In the genomic region with DNA sequence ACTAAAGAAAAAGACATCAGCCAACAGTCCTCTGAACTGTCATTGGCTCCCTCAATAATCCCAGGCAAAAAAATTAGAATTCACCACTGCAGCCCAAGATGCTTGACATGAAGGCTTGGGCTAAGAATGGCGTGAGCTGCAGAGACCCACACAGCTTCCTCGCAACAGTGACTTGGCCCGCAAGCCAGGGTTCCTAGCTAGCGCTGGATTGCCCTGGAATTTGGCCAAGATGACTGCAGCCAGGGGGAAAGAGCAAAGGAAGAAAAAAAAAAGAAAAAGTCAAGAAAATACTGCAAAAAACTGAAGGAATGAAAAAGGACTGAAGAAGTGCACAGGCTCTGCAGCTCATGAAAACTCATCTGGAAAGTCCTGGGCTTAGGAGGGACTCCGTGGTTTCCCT, we compare ENCODE assay signal across 14 mouse cellular contexts. TPM values are rescaled to one million over a fixed set of nuclear protein-coding genes. Genes with fewer than 3 reads are reported as not detected.
DNase-seq lines count a peak whose midpoint lies in the region; ATAC-seq lines count a peak whose summit lies in the region.
"Had no signal": no experiment of that assay in that cellular context is flagged by ENCODE, and none has a peak within 500 bp of the region (broad histone marks: within the 10 kb centered on the region; RNA-seq: fewer than 3 reads in every experiment).

No protein-coding gene starts in this region.

- intact Hi-C loops in heart, postnatal 10 days (cut with DNase I): no loop called here

- no peak overlapping the region for H3K4me2 ChIP-seq in heart, embryonic 12.5 days
- H3K4me2 ChIP-seq: intestine, embryonic 15.5 days; stomach, embryonic 15.5 days had no signal

- peaks cover 41% of the 10 kb centered on the region for H3K4me1 ChIP-seq in heart, embryonic 12.5 days (replicated peaks)

- H3K36me3 ChIP-seq in heart, embryonic 12.5 days: no peaks in the 10 kb centered on the region
- H3K36me3 ChIP-seq: intestine, embryonic 15.5 days; stomach, embryonic 15.5 days had no signal

- no peak overlapping the region for H3K27ac ChIP-seq in heart, embryonic 12.5 days (ENCODE audit: poor library complexity, severe bottlenecking)
- H3K27ac ChIP-seq: intestine, embryonic 15.5 days; macrophage; stomach, embryonic 15.5 days had no signal

- H3K9me3 ChIP-seq in heart, embryonic 12.5 days (replicated peaks): 0 out of 2 replicates have a peak, but pooled peaks cover 4% of the 10 kb centered on the region
- H3K9me3 ChIP-seq: intestine, embryonic 15.5 days; stomach, embryonic 15.5 days had no signal

- H3K27me3 ChIP-seq in heart, embryonic 12.5 days (replicated peaks): peaks cover 5% of the 10 kb centered on the region; the same call in 1 of the 2 replicates
- H3K27me3 ChIP-seq: intestine, embryonic 15.5 days; stomach, embryonic 15.5 days had no signal

- H3K4me3 ChIP-seq in heart, embryonic 12.5 days: no peak overlapping the region
- H3K4me3 ChIP-seq: intestine, embryonic 15.5 days; stomach, embryonic 15.5 days had no signal

- no peak overlapping the region for H3K9ac ChIP-seq in heart, embryonic 12.5 days
- H3K9ac ChIP-seq: intestine, embryonic 15.5 days; stomach, embryonic 15.5 days had no signal

- DNase-seq in heart, postnatal 10 days: peak; percentile 61 to 65
- DNase-seq in testis, postnatal 10 days (ENCODE audit: low spot score): peak; percentile 50
- DNase-seq in testis, postnatal 14 days (ENCODE audit: low spot score): no peak
- DNase-seq in kidney, adult 9 months: peak; percentile 36
- no peak for DNase-seq in layer of hippocampus, adult 11-12 months (ENCODE audit: low spot score)
- DNase-seq in yolk sac, embryonic 10.5 days (ENCODE audit: low spot score): no peak
- DNase-seq: cerebellum, adult 11-12 months; right cerebral cortex, postnatal 25 days had no signal

- ATAC-seq in heart, embryonic 12.5 days (ENCODE audit: insufficient number of reproducible peaks, low FRiP score): no peak
- ATAC-seq: activated CD4-positive, CD25-positive, alpha-beta regulatory T cell, adult 4 months; forebrain, embryonic 16.5 days; intestine, embryonic 15.5 days had no signal

- WGBS in heart, embryonic 12.5 days: 56% methylated on average over 5 of the region's 5 CpGs

RNA-seq across cellular contexts. Expression of gene Sec22b, which starts 43.5 kb away (rescaled TPM):
- 10 to 100 TPM; 49.6 to 54.1 TPM for total RNA-seq in heart, postnatal 10 days (2021)
- 123 and 125 TPM in 2 replicates for polyA plus RNA-seq in heart, embryonic 12.5 days (2016; fragmentation: Nextera tagmentation; extraction: Ambion mirVana)

RNA-seq across cellular contexts. Expression of gene Pde4dip, which starts 56.0 kb away (rescaled TPM):
- 1,000 to 10,000 TPM; 1,178 to 1,212 TPM for total RNA-seq in heart, postnatal 10 days (2021)
- polyA plus RNA-seq in heart, embryonic 12.5 days (2016; fragmentation: Nextera tagmentation; extraction: Ambion mirVana): 101 and 109 TPM in 2 replicates

Comparison
In these comparisons a context has a peak if more than half of its experiments do, and no peak if none do; other contexts are left out.
1. DNase-seq: peak in heart, postnatal 10 days (2 of 2), testis, postnatal 10 days (single experiment) and kidney, adult 9 months (single experiment); none in testis, postnatal 14 days (single experiment), layer of hippocampus, adult 11-12 months (single experiment) and yolk sac, embryonic 10.5 days (single experiment).